Mouse (Mus musculus): ENCODE results near the gene Npas3. TPM values are rescaled to one million over a fixed set of nuclear protein-coding genes. Genes with fewer than 3 reads are reported as not detected.

The Npas3 gene
- polyA plus RNA-seq, 1 experiment = 0.18 TPM

- Histone ChIP-seq H3K36me3 (ENCODE audit: control insufficient read depth, insufficient read depth) (no peaks in the 10 kb centered on the region), H3K27me3 (ENCODE audit: control insufficient read depth, insufficient read depth, insufficient read length) (no peaks in the 10 kb centered on the region), H3ac (ENCODE audit: control insufficient read depth, insufficient read length) (no peak overlapping the region), H3K4me2 (ENCODE audit: low read depth) (no peak overlapping the region), H3K4me3 (no peak overlapping the region), H3K79me2 (ENCODE audit: control insufficient read depth, insufficient read depth) (no peaks in the 10 kb centered on the region)
- no peak for TF ChIP-seq CEBPB (IDR thresholded peaks at IDR 0.05; ENCODE audit: insufficient read depth, poor library complexity, severe bottlenecking)
- TF ChIP-seq MYOG (IDR thresholded peaks at IDR 0.05; ENCODE audit: control insufficient read depth in 1 of 3, insufficient read depth in 1 of 3, insufficient read length in 2 of 3, low read depth in 2 of 3) = no peak
- no peak for TF ChIP-seq MAX (IDR thresholded peaks at IDR 0.05; ENCODE audit: low read depth)
Measured at GRCm38 (mm10) chr12:53351860-53352259, 103.4 kb downstream of the Npas3 start.

- H3K4me3 ChIP-seq = no peak overlapping the region
- TF ChIP-seq E2F4 (IDR thresholded peaks at IDR 0.05; ENCODE audit: insufficient read depth) (no peak), POLR2A (IDR thresholded peaks at IDR 0.05; ENCODE audit: insufficient read length, low read depth) (no peak), USF1 (IDR thresholded peaks at IDR 0.05; ENCODE audit: low read depth) (no peak), MYOD1 (IDR thresholded peaks at IDR 0.05; ENCODE audit: control insufficient read depth in 1 of 3, insufficient read length in 2 of 3, low read depth in 2 of 3) (no peak), CEBPB (IDR thresholded peaks at IDR 0.05; ENCODE audit: insufficient read depth, poor library complexity, severe bottlenecking) (no peak), SRF (IDR thresholded peaks at IDR 0.05; ENCODE audit: control insufficient read depth, insufficient read length, low read depth) (no peak), MAX (IDR thresholded peaks at IDR 0.05; ENCODE audit: low read depth) (no peak)
- H3K27me3 ChIP-seq (ENCODE audit: control insufficient read depth, insufficient read depth, insufficient read length) = no peaks in the 10 kb centered on the region
- no peaks in the 10 kb centered on the region for H3K36me3 ChIP-seq (ENCODE audit: control insufficient read depth, insufficient read depth)
- H3K4me2 ChIP-seq (ENCODE audit: low read depth) = no peak overlapping the region
- no peaks in the 10 kb centered on the region for H3K79me2 ChIP-seq (ENCODE audit: control insufficient read depth, insufficient read depth)
- H3ac ChIP-seq (ENCODE audit: control insufficient read depth, insufficient read length) = no peak overlapping the region
Measured at GRCm38 (mm10) chr12:53365751-53366150, 117.3 kb downstream of the Npas3 start.

DNA sequence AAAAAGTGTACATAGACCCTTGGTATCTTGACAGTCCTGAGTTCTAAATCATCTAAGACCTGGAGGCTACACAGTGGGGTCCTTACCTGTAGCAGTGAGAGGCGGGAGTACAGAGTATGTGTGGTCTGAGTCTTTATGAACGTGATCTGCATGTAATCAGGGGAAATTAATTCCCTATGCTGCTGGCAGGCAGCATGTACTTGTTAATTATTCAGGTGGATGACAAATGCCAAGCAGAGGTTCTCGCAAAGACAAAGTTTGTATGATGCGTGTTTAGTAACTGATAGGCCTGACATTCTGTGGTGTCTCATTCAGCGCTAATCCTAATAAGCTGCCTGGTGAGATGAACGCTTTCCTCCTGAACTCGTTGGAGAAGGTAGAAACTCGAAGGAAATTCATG, 136.4 kb downstream of the Npas3 start:
- TF ChIP-seq MAX (IDR thresholded peaks at IDR 0.05; ENCODE audit: low read depth) (no peak), TCF12 (IDR thresholded peaks at IDR 0.05; ENCODE audit: insufficient read depth, poor library complexity, severe bottlenecking) (no peak), MYOD1 (IDR thresholded peaks at IDR 0.05; ENCODE audit: control insufficient read depth in 1 of 3, insufficient read length in 2 of 3, low read depth in 2 of 3) (no peak), POLR2AphosphoS2 (IDR thresholded peaks at IDR 0.05; ENCODE audit: insufficient read length, low read depth) (no peak)
- Histone ChIP-seq H3K27me3 (ENCODE audit: control insufficient read depth, insufficient read depth, insufficient read length) (no peaks in the 10 kb centered on the region), H3ac (ENCODE audit: control insufficient read depth, insufficient read length) (no peak overlapping the region), H3K4me3 (no peak overlapping the region), H3K36me3 (ENCODE audit: control insufficient read depth, insufficient read depth) (no peaks in the 10 kb centered on the region), H3K4me2 (ENCODE audit: low read depth) (no peak overlapping the region), H3K79me2 (ENCODE audit: control insufficient read depth, insufficient read depth) (no peaks in the 10 kb centered on the region)

- H3ac ChIP-seq (ENCODE audit: control insufficient read depth, insufficient read length) = no peak overlapping the region
- no peak overlapping the region for H3K4me2 ChIP-seq (ENCODE audit: low read depth)
- no peaks in the 10 kb centered on the region for H3K36me3 ChIP-seq (ENCODE audit: control insufficient read depth, insufficient read depth)
- no peak overlapping the region for H3K4me3 ChIP-seq
- H3K79me2 ChIP-seq (ENCODE audit: control insufficient read depth, insufficient read depth) = no peaks in the 10 kb centered on the region
- TF ChIP-seq POLR2AphosphoS2 (IDR thresholded peaks at IDR 0.05; ENCODE audit: insufficient read length, low read depth) (no peak), MAX (IDR thresholded peaks at IDR 0.05; ENCODE audit: low read depth) (no peak), TCF3 (IDR thresholded peaks at IDR 0.05; ENCODE audit: insufficient read length, low read depth) (no peak), TCF12 (IDR thresholded peaks at IDR 0.05; ENCODE audit: insufficient read depth, poor library complexity, severe bottlenecking) (no peak), USF1 (IDR thresholded peaks at IDR 0.05; ENCODE audit: low read depth) (no peak), SRF (IDR thresholded peaks at IDR 0.05; ENCODE audit: control insufficient read depth, insufficient read length, low read depth) (no peak), CEBPB (IDR thresholded peaks at IDR 0.05; ENCODE audit: insufficient read depth, poor library complexity, severe bottlenecking) (no peak), MYOG (IDR thresholded peaks at IDR 0.05; ENCODE audit: control insufficient read depth in 1 of 3, insufficient read depth in 1 of 3, insufficient read length in 2 of 3, low read depth in 2 of 3) (no peak), MYOD1 (IDR thresholded peaks at IDR 0.05; ENCODE audit: control insufficient read depth in 1 of 3, insufficient read length in 2 of 3, low read depth in 2 of 3) (no peak), POLR2A (IDR thresholded peaks at IDR 0.05; ENCODE audit: insufficient read length, low read depth) (no peak), E2F4 (IDR thresholded peaks at IDR 0.05; ENCODE audit: insufficient read depth) (no peak), REST (IDR thresholded peaks at IDR 0.05; ENCODE audit: insufficient read depth, insufficient read length) (no peak)
- H3K27me3 ChIP-seq (ENCODE audit: control insufficient read depth, insufficient read depth, insufficient read length) = no peaks in the 10 kb centered on the region
Measured at GRCm38 (mm10) chr12:53405856-53406255, 157.4 kb downstream of the Npas3 start.

GRCm38 (mm10) chr12:53407776-53408175, 159.3 kb downstream of the Npas3 start:
- Histone ChIP-seq H3K36me3 (ENCODE audit: control insufficient read depth, insufficient read depth) (no peaks in the 10 kb centered on the region), H3K79me2 (ENCODE audit: control insufficient read depth, insufficient read depth) (no peaks in the 10 kb centered on the region), H3K27me3 (ENCODE audit: control insufficient read depth, insufficient read depth, insufficient read length) (no peaks in the 10 kb centered on the region), H3K4me3 (no peak overlapping the region), H3ac (ENCODE audit: control insufficient read depth, insufficient read length) (no peak overlapping the region), H3K4me2 (ENCODE audit: low read depth) (no peak overlapping the region)
- TF ChIP-seq TCF3 (IDR thresholded peaks at IDR 0.05; ENCODE audit: insufficient read length, low read depth) (no peak), MYOD1 (IDR thresholded peaks at IDR 0.05; ENCODE audit: control insufficient read depth in 1 of 3, insufficient read length in 2 of 3, low read depth in 2 of 3) (no peak), MAX (IDR thresholded peaks at IDR 0.05; ENCODE audit: low read depth) (no peak), TCF12 (IDR thresholded peaks at IDR 0.05; ENCODE audit: insufficient read depth, poor library complexity, severe bottlenecking) (no peak), REST (IDR thresholded peaks at IDR 0.05; ENCODE audit: insufficient read depth, insufficient read length) (no peak)
